Mouse (Mus musculus): ENCODE measurements around the gene Morn3. TPM values are rescaled to one million over a fixed set of nuclear protein-coding genes. Genes with fewer than 3 reads are reported as not detected.

Morn3 gene
- polyA plus RNA-seq (2017; shearing (Covaris generic)): 3.8 TPM

DNA sequence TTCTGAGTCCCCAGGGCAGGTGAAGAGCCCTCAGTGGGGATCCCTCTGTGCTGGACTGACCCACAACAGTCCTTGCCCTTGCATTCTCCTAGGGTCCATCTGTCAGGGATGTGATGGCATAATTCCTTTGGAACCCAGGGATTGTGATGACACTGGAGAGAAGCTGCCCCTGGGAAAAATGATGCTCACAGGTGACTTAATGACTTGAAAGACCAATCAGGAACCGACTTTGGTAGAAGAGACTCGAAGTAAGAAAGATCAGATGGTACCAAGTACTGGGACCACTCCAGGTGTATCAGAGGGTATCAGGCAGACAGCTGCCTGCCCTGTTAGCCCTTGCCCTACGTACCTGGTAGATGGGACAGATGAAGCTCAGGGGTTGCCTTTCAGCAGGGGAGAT, at the start of gene Morn3:
Morn3 (minus strand) TSS at position 101 of the 400 bp plus-strand sequence.

DNA sequence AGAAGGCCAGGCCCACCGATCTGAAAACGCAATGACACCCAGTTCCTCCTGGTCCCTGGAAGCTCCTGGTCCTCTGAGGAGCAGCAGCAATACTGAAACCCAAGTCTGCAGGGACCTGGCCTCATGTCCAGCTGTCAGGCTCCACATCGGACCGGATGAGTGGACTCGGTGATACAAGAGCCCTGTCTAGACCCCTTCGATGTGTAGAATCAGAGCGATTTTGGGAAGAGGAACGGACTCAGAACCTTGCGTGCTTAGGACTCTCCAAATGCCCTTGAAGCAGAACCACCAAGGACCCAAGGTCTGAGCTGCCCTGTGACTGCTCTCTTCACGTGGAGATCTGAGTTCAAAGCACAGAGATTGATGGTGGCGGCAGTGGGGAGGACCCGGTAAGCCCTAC, 21.3 kb upstream of the Morn3 start, which contains the start of gene Tmem120b:
Tmem120b (plus strand) TSS at position 301 of the 400 bp plus-strand sequence.

DNA sequence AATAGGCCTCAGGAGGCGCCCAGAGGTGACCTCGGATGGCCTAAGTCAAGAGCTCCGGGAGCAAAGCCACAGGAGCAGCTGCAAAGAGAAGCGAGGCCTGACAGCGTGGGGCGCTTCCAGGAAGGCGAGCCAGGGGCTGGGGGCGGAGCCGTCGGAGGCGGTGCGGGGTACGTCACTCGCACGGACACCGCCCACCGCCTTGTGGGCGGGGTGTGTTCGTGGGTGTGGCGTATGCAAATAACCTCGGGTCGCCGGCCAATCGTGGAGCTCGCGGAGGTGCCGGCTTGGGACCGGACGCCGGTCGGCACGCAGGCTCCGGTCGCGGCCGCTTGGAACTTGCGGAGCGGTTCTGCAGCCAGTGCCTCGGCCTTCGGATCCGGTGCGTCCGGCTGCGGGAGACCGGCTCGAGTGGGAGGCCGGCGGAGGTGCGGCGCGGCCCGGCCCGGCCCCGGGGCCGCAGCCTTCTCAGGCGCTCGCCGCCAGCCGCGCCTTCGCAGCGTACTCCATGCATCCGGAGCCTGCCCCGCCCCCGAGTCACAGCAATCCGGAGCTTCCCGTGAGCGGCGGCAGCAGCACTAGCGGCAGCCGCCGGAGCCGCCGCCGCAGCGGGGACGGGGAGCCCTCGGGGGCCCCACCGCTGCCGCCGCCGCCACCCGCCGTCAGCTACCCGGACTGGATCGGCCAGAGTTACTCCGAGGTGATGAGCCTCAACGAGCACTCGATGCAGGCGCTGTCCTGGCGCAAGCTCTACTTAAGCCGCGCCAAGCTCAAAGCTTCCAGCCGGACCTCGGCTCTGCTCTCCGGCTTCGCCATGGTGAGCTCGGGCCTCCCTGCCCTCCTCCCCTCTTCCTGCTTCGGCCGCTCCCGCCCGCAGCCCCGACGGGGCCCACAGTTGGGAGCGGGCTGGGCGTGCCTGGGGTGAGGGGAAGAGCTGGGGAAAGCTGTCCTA, 31.8 kb downstream of the Morn3 start, which contains the start of gene Orai1:
Orai1 (plus strand) TSS at position 322 of the 949 bp plus-strand sequence.

DNA sequence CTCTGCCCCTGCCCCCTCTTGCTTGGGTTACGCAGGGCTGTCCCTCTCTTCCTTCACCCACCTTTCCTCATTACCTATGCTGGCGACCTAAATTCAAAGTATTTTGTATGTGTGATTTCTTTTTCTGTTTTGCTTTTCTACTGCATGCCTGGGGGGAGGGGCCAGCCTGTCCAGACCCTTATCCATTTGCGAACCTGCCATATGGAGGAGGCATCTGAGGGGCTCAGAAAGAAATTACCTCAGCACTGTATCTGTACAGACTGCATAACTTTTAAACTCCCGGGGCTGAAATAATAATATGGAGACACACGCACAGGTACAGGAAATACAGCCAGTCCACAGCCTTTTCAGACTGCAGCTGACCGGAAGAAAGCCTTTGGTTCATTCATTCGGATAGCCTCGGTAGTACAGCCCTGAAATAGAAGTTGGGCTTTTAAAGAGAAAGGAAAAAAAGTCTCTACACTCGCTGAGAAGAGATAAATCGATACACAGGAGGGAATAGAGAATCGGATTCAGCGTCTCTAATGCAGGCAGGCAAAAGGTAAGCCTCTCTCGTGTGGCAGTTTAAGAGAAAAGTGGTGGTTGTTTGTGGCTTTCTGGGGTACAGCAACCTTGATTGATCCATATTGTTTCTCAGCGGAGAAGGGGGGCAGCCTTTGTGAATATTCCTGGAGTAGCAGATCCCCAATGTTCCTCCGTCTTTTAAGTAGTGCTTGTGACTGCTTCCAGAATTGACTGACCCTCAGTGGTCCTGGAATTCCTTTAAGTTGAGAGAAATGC, 57.1 kb downstream of the Morn3 start, which contains the start of gene Kdm2b:
Kdm2b (minus strand) TSS at position 273 of the 780 bp plus-strand sequence.

Other genes with a start within 250 kb of the Morn3 start
- 295 TPM for gene Anapc5, start 225.7 kb downstream of the Morn3 start, polyA plus RNA-seq (2017; shearing (Covaris generic))
- 42.8 TPM for gene Rnf34, start 197.0 kb downstream of the Morn3 start, polyA plus RNA-seq (2017; shearing (Covaris generic))
- gene Kdm2b, start 57.2 kb downstream of the Morn3 start, polyA plus RNA-seq (2017; shearing (Covaris generic)): 37.7 TPM
- 8.0 TPM for gene Orai1, start 31.9 kb downstream of the Morn3 start, polyA plus RNA-seq (2017; shearing (Covaris generic))
- 4.0 TPM for gene Tmem120b, start 21.4 kb upstream of the Morn3 start, polyA plus RNA-seq (2017; shearing (Covaris generic))
- gene Rhof, start 85.7 kb upstream of the Morn3 start, polyA plus RNA-seq (2017; shearing (Covaris generic)): 216 TPM
- 3.1 TPM for gene Setd1b, start 95.2 kb upstream of the Morn3 start, polyA plus RNA-seq (2017; shearing (Covaris generic))
- gene Psmd9, start 122.4 kb upstream of the Morn3 start, polyA plus RNA-seq (2017; shearing (Covaris generic)): 68.6 TPM
- not detected for gene Hpd, start 135.7 kb upstream of the Morn3 start, polyA plus RNA-seq (2017; shearing (Covaris generic))
- gene Wdr66, start 205.1 kb upstream of the Morn3 start, polyA plus RNA-seq (2017; shearing (Covaris generic)): 3.5 TPM

Data from CD4-positive, CD25-positive, alpha-beta regulatory T cell, adult 9 weeks (primary cell).